Mouse (Mus musculus) granulocyte monocyte progenitor cell, adult 5-6 weeks (primary cell): ENCODE results near the gene Sult6b1. TPM values are rescaled to one million over a fixed set of nuclear protein-coding genes. Genes with fewer than 3 reads are reported as not detected.
A peak's percentile ranks its signal among the peaks of the same experiment; 100 is the strongest.

Experiments
- ATAC-seq: replicated peaks from 2 replicates; pipeline ENCODE4 v1.8.0; 2016; ENCODE audit warnings: mild to moderate bottlenecking, moderate TSS enrichment, inconsistent platforms; ENCODE audit not compliant: poor library complexity, severe bottlenecking
- total RNA-seq, 2 experiments: library from RNA; stranded (forward) in 1 of 2; stranded (reverse) in 1 of 2; fragments of 200-712, 200-1000 nt in 1 of 2; fragments of >200 nt in 1 of 2; fragmentation: Nextera tagmentation in 1 of 2; gene quantifications; 2 replicates each; pipeline ENCODE4 v1.2.3; 2014 to 2017

Gene Sult6b1
- total RNA-seq, 2 experiments from 2014 or later: not detected

DNA sequence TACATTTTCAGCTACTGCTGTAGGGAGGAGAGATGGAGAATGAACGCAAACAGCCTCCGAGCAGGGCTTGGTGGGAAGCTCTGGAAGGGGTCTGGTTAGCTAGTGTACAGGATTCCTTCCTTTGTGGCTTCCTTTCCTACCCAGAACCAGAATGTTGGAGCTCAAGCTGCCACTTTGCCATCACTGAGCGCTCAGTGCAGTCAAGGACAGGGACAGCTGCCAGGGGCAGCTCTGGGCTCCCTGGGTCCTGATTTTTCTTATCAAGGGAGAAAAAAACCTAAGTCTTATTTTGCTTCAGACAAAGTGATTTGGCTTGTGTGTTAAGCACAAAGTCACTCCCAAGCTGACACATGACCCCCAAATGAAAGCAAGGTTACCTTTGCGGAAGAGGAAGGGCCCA is 18.2 kb downstream of the Sult6b1 start:
- ATAC-seq: no peak

DNA sequence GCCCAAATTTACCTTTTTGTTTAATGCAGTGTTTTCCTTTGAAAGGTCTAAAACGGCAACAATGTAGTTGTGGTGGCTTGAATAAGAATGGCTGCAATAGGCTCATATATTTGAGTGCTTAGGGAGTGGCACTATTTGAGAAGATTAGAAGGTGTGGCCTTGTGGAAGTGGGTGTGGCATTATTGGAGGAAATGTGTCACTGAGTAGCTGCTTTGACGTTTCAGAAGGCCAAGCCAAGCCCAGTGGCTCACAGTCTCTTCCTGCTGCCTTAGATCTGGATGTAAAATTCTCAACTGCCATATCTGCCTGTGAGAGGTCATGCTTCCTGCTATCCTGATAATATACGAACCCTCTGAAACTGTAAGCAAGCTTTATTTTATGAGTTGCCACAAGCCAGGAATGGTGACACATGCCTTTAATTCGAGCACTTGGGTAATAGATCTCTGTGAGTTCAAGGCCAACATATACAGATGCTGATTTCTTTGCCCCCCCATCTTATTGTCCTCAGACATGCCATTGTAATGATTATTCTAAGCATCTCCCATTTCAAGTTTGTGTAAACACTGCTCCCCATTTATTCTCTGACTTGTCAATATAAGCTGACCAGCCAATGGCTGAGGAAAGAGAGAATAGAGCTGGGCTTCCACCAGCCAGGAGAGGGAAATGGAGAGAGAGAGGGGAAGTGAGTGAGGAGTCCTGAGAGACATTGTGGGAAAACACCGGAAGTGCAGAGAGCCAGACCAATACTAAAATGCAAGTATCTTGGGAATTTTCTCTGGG is 21.3 kb downstream of the Sult6b1 start:
- no peak for ATAC-seq

DNA sequence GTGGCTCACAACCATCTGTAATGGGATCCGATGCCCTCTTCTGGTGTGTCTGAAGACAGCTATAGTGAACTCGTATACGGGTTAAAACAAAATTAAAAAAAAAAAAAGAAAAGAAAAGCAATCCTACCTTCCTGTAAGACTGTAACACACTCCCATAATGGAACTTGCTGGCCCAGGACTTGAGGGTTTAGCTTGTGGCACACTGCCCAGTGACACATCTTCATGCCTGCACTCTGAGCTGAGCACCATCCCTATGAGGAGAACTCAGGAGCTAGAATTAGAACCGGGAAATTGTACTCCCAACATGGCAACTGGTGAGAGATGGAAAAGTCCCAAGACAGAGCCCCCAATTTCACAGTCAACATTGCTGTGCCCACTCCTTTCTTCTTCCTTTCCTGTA is 23.5 kb downstream of the Sult6b1 start:
- no peak for ATAC-seq

DNA sequence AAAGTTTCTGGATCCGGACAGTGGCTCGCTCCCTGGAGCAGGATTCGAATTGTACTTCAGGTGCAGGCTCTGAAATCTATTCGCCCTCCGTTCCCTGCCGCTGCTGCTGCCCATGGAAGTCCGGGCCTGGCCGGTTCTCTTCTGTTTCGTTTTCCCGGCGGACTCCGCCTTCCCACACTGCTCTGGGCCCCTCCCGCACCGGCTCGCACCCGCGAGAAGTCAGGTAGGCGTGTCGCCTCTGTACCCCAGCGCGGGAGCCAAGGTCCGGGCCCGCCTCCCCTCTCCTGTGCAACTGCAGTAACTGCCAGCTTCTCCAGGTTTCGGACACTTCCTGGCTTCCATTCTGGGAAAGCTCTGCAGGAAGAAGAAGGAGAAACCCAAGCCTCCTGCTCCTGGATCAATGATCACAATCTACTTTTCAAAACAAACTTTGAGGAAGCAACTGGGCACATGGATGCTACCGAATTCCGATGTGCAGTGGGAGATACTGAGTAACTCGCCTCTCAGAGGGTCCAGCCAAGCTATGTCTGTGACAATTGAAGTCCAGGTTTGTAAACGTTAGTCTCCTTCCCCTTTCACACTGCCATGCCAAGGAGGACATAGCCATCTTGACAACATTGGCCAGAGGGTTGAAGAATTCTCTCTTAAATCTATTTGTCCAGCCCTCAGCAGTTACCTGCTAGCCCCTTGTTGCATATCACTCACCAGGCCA is 24.2 kb downstream of the Sult6b1 start, which contains the start of gene Eif2ak2:
Eif2ak2 (minus strand) TSS at position 173 of the 712 bp plus-strand sequence.
- ATAC-seq: peak; percentile 97

DNA sequence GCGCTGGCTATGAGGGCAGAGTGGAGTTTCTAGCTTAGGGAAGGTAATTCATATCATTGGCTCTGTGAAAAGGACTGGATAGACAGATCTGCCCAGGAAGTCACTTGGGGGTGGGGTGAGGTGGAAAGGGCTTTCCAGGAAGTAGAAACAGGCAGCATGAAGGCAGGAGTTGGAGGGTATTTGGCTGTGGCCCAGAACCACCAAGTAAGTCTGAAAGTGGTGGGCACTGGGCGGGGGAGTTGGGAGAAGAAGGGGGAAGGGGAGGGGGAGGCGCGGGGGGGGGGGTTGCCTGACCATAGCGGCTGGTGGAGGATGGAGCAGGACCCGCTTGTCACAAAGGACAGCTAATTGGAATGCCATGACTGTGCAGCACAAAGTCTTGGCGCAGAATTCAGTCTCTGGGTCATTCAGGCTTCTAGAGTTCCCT is 24.9 kb downstream of the Sult6b1 start:
- ATAC-seq: peak; percentile 56

DNA sequence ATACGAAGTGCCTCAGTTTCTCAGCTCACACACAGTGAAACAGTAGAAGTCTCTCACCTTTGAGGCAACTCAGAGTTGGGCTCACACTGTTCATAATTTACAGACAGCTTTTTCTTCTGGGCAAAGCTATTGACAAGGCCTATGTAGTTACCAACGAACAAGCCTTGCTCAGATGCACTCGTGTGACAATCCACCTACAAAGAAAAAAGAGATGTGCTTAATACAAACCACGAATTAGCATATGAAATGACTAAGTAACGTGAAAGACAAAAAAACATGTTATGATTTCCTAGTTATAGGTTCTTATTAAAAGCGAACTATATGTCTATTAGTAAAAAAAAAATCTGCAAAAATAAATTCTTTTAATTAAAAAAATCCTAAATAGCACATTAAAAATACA is 32.9 kb downstream of the Sult6b1 start:
- ATAC-seq: no peak

DNA sequence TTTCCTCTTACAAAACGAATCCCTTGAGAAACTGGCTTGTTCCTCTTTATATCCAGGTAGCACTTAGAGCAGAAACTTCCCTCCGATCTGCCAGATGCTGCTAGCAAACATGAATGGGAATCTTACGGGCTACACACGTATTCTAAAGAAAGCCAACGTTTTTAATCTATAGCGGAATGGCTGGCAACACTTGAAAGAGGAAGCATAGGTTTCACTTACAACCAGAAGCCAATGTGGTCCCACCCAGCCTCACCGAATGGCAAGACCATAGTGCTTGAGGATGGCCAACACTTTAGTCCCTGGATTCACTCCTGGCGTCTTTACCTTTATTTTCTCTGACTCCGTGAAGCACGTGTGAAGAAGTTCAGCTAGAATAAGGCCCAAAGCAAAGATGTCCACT is 50.5 kb downstream of the Sult6b1 start:
- peak; percentile 71 for ATAC-seq

DNA sequence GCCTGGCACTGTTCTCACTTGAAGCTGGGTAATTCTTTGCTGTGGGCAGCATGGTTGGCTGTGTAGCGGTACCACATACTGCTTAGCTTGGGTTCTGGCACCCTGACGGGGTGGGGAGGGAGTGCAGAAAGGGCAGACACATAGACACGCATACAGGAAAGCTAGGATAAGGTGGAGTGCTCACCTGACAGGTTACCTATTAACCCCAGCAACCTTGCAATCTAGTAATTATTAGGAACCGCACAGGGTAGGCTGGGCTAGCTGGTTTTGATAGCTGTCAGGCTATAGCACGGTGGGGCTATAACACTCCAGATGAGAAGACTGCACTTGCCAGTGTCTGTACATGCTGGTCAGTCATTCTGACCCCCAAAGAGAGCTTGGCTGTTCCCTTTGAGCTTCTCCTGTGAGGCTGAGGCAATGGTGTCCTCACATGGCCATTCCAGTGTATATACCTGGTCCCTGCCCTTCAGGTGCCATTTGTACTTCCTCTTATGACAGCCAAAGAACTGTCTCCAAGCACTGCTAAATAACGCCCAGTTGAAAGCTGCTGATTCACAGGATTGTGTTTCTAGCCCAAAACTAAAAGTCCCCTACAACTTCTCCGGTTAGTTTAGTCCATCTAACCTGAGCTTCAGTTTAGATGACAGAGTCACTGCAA is 64.4 kb downstream of the Sult6b1 start:
- no peak for ATAC-seq

DNA sequence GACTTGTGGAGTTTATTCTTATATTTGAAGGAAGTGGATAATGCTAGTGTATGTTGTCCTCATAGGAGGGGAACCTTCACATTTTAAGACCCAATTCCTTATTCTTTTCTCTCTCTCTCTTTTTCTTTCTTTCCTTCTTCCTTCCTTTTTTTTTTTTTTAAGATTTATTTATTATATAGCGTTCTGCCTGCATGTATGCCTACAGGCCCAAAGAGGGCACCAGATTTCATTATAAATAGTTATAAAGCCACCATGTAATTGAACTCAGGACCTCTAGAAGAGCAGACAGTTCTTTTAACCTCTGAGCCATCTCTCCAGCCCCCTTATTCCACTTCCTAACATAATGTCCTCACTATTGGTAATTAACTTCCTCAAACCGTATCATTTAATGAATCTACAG is 70.7 kb downstream of the Sult6b1 start:
- ATAC-seq: peak; percentile 8; the same call in 1 of the 2 replicates

DNA sequence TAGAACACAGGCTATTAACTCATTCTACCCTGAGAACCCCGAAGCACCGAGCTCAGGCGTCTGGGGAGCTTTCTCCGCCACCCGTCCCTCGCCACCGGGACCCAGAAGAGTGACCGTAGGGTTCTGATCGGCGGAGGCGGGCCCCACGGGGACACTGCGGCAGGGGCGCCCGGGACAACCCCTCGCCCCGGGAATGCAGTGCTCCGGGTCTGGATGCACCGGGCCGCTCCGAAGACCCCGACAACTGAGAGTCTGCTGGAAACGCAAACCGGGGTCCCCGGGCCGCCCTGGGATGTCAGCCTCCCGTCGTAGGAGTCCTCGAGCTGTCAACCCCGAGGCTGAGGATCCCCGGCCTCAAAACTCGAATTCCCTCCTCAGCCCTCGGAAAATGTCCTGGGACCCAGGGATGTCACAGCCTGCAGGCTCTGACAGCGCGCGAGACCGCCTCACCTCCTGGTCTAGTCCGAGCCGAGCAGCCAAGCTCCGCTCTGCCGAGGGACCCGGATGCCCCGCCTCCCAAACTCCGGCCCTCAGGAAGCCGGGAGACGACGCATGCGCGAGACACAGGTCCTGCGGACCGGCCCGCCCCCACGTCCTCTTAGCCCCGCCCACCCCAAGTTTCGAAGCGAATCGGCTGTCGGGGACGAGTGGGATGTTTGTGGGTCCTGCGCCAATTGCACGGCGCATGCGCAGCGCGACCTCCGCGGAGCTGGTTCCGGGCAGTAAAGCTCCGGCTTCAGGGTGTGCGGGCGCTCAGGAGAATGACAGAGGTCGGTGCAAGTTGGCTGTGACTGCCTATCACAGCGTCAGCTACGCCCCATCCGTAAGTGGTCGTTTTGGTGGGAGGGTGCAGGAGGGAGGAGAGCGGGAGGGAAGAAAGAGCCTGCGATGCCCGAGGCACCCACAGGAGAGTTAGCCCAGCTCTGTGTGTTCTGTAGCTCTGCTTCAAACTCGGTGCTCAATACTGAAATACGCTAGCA is 71.6 kb downstream of the Sult6b1 start, which contains the start of the genes Heatr5b and Gpatch11:
Heatr5b (minus strand) TSS at position 509 of the 980 bp plus-strand sequence.
Gpatch11 (plus strand) TSS at position 712 of the 980 bp plus-strand sequence.
- peak; percentile 87 for ATAC-seq

Other genes with a start within 250 kb of the Sult6b1 start
- gene Strn, start 169.8 kb downstream of the Sult6b1 start, total RNA-seq (2014; fragmentation: Nextera tagmentation): 12.9 and 17.9 TPM in 2 replicates
- 31.3 and 34.9 TPM in 2 replicates for gene Strn, start 169.8 kb downstream of the Sult6b1 start, total RNA-seq (2017)
- 20.3 and 21.0 TPM in 2 replicates for gene Heatr5b, start 71.6 kb downstream of the Sult6b1 start, total RNA-seq (2014; fragmentation: Nextera tagmentation)
- 16.0 and 19.7 TPM in 2 replicates for gene Heatr5b, start 71.6 kb downstream of the Sult6b1 start, total RNA-seq (2017)
- 11.1 and 12.5 TPM in 2 replicates for gene Gpatch11, start 71.4 kb downstream of the Sult6b1 start, total RNA-seq (2014; fragmentation: Nextera tagmentation)
- gene Gpatch11, start 71.4 kb downstream of the Sult6b1 start, total RNA-seq (2017): 17.7 and 25.9 TPM in 2 replicates
- 22.9 and 31.6 TPM in 2 replicates for gene Eif2ak2, start 24.4 kb downstream of the Sult6b1 start, total RNA-seq (2014; fragmentation: Nextera tagmentation)
- gene Eif2ak2, start 24.4 kb downstream of the Sult6b1 start, total RNA-seq (2017): 33.2 and 44.3 TPM in 2 replicates
- gene Cebpzos, start 9.5 kb upstream of the Sult6b1 start, total RNA-seq (2014; fragmentation: Nextera tagmentation): 31.0 and 34.8 TPM in 2 replicates
- gene Cebpzos, start 9.5 kb upstream of the Sult6b1 start, total RNA-seq (2017): 53.7 and 66.1 TPM in 2 replicates
- 61.6 and 62.4 TPM in 2 replicates for gene Cebpz, start 30.1 kb upstream of the Sult6b1 start, total RNA-seq (2014; fragmentation: Nextera tagmentation)
- gene Cebpz, start 30.1 kb upstream of the Sult6b1 start, total RNA-seq (2017): 124 and 206 TPM in 2 replicates
- 47.9 and 49.7 TPM in 2 replicates for gene Ndufaf7, start 30.1 kb upstream of the Sult6b1 start, total RNA-seq (2014; fragmentation: Nextera tagmentation)
- 25.9 and 34.5 TPM in 2 replicates for gene Ndufaf7, start 30.1 kb upstream of the Sult6b1 start, total RNA-seq (2017)
- 44.2 and 52.7 TPM in 2 replicates for gene Prkd3, start 113.8 kb upstream of the Sult6b1 start, total RNA-seq (2014; fragmentation: Nextera tagmentation)
- gene Prkd3, start 113.8 kb upstream of the Sult6b1 start, total RNA-seq (2017): 49.8 and 51.1 TPM in 2 replicates
- 1.1 and 4.3 TPM in 2 replicates for gene Qpct, start 144.9 kb upstream of the Sult6b1 start, total RNA-seq (2014; fragmentation: Nextera tagmentation)
- 0.21 and 1.6 TPM in 2 replicates for gene Qpct, start 144.9 kb upstream of the Sult6b1 start, total RNA-seq (2017)